Mouse (Mus musculus) neural tube, embryonic 14.5 days (tissue): ENCODE measurements around the gene Rnf17. TPM values are rescaled to one million over a fixed set of nuclear protein-coding genes. Genes with fewer than 3 reads are reported as not detected.
A peak's percentile ranks its signal among the peaks of the same experiment; 100 is the strongest.

ENCODE experiments used
- ATAC-seq: fragments of 200-750 bp; cut with Nextera tagmentation; 2 replicates; pipeline ENCODE4 v1.8.0; 2017; ENCODE audit warnings: low read depth, mild to moderate bottlenecking, moderate TSS enrichment, moderate library complexity
- H3K27ac ChIP-seq: fragments of 300-500 bp; sonication (generic); 2 replicates; pipeline ENCODE4 v1.5.1; 2014; ENCODE audit warnings: low read depth, mild to moderate bottlenecking, control low read depth, low read length, moderate library complexity, mixed read lengths
- H3K27me3 ChIP-seq: fragments of 300-500 bp; sonication (generic); 2 replicates; pipeline ENCODE4 v1.6.1; 2014; ENCODE audit warnings: low read length; ENCODE audit not compliant: control insufficient read depth, insufficient read depth
- H3K36me3 ChIP-seq: fragments of 300-500 bp; sonication (generic); 2 replicates; pipeline ENCODE4 v1.6.1; 2014; ENCODE audit warnings: low read length, mixed read lengths; ENCODE audit not compliant: control insufficient read depth, insufficient read depth
- H3K4me1 ChIP-seq: fragments of 300-500 bp; sonication (generic); 2 replicates; pipeline ENCODE4 v1.6.1; 2014; ENCODE audit warnings: low read length; ENCODE audit not compliant: control insufficient read depth, insufficient read depth
- H3K4me2 ChIP-seq: fragments of 300-500 bp; sonication (generic); 2 replicates; pipeline ENCODE4 v1.6.1; 2014; ENCODE audit warnings: mild to moderate bottlenecking, low read depth, low read length, control low read depth
- H3K4me3 ChIP-seq: fragments of 300-500 bp; sonication (generic); 2 replicates; pipeline ENCODE4 v1.5.1; 2014; ENCODE audit warnings: low read depth, low read length, control low read depth, mixed read lengths
- H3K9ac ChIP-seq: fragments of 300-500 bp; sonication (generic); replicated peaks from 2 replicates; pipeline ENCODE4 v1.6.1; 2014; ENCODE audit warnings: low read depth, mild to moderate bottlenecking, control low read depth, low read length, mixed read lengths
- H3K9me3 ChIP-seq: fragments of 300-500 bp; sonication (generic); 2 replicates; pipeline ENCODE4 v1.6.1; 2016; ENCODE audit warnings: low read length; ENCODE audit not compliant: control insufficient read depth
- WGBS: fragments of 180-500 bp; shearing (Covaris S2); extraction: QIAGEN DNeasy Blood & Tissue Kit; methylation state at CpG from one replicate; pipeline ENCODE4 v1.1.7; 2014; 5-methylcytosine and 5-hydroxymethylcytosine counted together
- polyA plus RNA-seq: library from polyadenylated mRNA; unstranded; fragments of >200 nt; fragmentation: Nextera tagmentation; extraction: Ambion mirVana; gene quantifications from 2 replicates; pipeline ENCODE4 v1.2.1, GENCODE M21; 2014

The Rnf17 gene
- polyA plus RNA-seq = 1.3 and 1.4 TPM in 2 replicates

- Histone ChIP-seq H3K4me2 (no peak within 1 kb of the TSS), H3K27me3 (no peaks in the 10 kb centered on the region), H3K4me1 (no peaks in the 10 kb centered on the region), H3K9me3 (no peaks in the 10 kb centered on the region), H3K4me3 (no peak within 1 kb of the TSS), H3K27ac (no peak within 1 kb of the TSS), H3K9ac (no peak within 1 kb of the TSS), H3K36me3 (no peaks in the 10 kb centered on the region)
- no peak for ATAC-seq
- 82% methylated on average over 34 of the region's 34 CpGs for WGBS
Measured at GRCm38 (mm10) chr14:56402311-56403071, at the start of gene Rnf17. TSS of gene Rnf17 (plus strand) at chr14:56402581.

- no peak for ATAC-seq
- no peaks in the 10 kb centered on the region for H3K27me3 ChIP-seq
- H3K4me2 ChIP-seq = no peak overlapping the region
- WGBS = 61% methylated on average over 3 of the region's 3 CpGs
- H3K36me3 ChIP-seq = no peaks in the 10 kb centered on the region
- H3K9me3 ChIP-seq = no peaks in the 10 kb centered on the region
- no peak overlapping the region for H3K9ac ChIP-seq
- H3K4me1 ChIP-seq = no peaks in the 10 kb centered on the region
- H3K27ac ChIP-seq = no peak overlapping the region
- H3K4me3 ChIP-seq = no peak overlapping the region
Measured at GRCm38 (mm10) chr14:56354803-56355202, 47.6 kb upstream of the Rnf17 start.

GRCm38 (mm10) chr14:56355396-56355795 is 47.0 kb upstream of the Rnf17 start:
- Histone ChIP-seq H3K27me3 (no peaks in the 10 kb centered on the region), H3K4me2 (no peak overlapping the region), H3K4me1 (no peaks in the 10 kb centered on the region), H3K27ac (no peak overlapping the region), H3K4me3 (no peak overlapping the region), H3K9ac (no peak overlapping the region), H3K36me3 (no peaks in the 10 kb centered on the region), H3K9me3 (no peaks in the 10 kb centered on the region)
- WGBS = 87% methylated on average over 8 of the region's 8 CpGs
- ATAC-seq = no peak

- WGBS = 91% methylated on average over 6 of the region's 6 CpGs
Measured at GRCm38 (mm10) chr14:56356196-56356595, 46.2 kb upstream of the Rnf17 start.

GRCm38 (mm10) chr14:56358422-56358821 is 44.0 kb upstream of the Rnf17 start:
- Histone ChIP-seq H3K4me1 (no peaks in the 10 kb centered on the region), H3K27ac (no peak overlapping the region), H3K4me3 (no peak overlapping the region), H3K9me3 (no peaks in the 10 kb centered on the region), H3K9ac (no peak overlapping the region), H3K4me2 (no peak overlapping the region), H3K36me3 (no peaks in the 10 kb centered on the region), H3K27me3 (peaks cover 1% of the 10 kb centered on the region)
- ATAC-seq = no peak
- WGBS = 73% methylated on average over 7 of the region's 7 CpGs

More at GRCm38 (mm10) chr14:56356196-56356595, 46.2 kb upstream of the Rnf17 start:
- ATAC-seq = no peak
- Histone ChIP-seq H3K27me3 (no peaks in the 10 kb centered on the region), H3K4me3 (no peak overlapping the region), H3K36me3 (no peaks in the 10 kb centered on the region), H3K4me2 (no peak overlapping the region), H3K27ac (no peak overlapping the region), H3K4me1 (no peaks in the 10 kb centered on the region), H3K9me3 (no peaks in the 10 kb centered on the region), H3K9ac (no peak overlapping the region)

GRCm38 (mm10) chr14:56359131-56359530 is 43.2 kb upstream of the Rnf17 start:
- H3K9ac ChIP-seq = no peak overlapping the region
- no peak overlapping the region for H3K27ac ChIP-seq
- peaks cover 7% of the 10 kb centered on the region for H3K27me3 ChIP-seq
- H3K4me3 ChIP-seq = no peak overlapping the region
- 77% methylated on average over 6 of the region's 6 CpGs for WGBS
- H3K36me3 ChIP-seq = no peaks in the 10 kb centered on the region
- no peaks in the 10 kb centered on the region for H3K4me1 ChIP-seq
- ATAC-seq = no peak
- H3K9me3 ChIP-seq = no peaks in the 10 kb centered on the region
- H3K4me2 ChIP-seq = no peak overlapping the region

GRCm38 (mm10) chr14:56364711-56365237 is 37.6 kb upstream of the Rnf17 start, which contains the start of gene Atp12a:
TSS of gene Atp12a (plus strand) at chr14:56365068.
- peak within 1 kb of the TSS; percentile 38 for H3K4me3 ChIP-seq
- ATAC-seq = peak; percentile 66
- H3K27ac ChIP-seq = no peak within 1 kb of the TSS
- 2% methylated on average over 48 of the region's 48 CpGs for WGBS
- 0 out of 2 replicates have a peak, but pooled peaks cover 3% of the 10 kb centered on the region for H3K4me1 ChIP-seq
- H3K36me3 ChIP-seq = no peaks in the 10 kb centered on the region
- no peaks in the 10 kb centered on the region for H3K9me3 ChIP-seq
- H3K27me3 ChIP-seq = peaks cover 27% of the 10 kb centered on the region
- H3K9ac ChIP-seq = peak within 1 kb of the TSS; percentile 41
- H3K4me2 ChIP-seq = peak within 1 kb of the TSS; percentile 76

GRCm38 (mm10) chr14:56365292-56365691 is 37.1 kb upstream of the Rnf17 start:
- 0 out of 2 replicates have a peak, but pooled peaks cover 3% of the 10 kb centered on the region for H3K4me1 ChIP-seq
- no peaks in the 10 kb centered on the region for H3K9me3 ChIP-seq
- WGBS = 42% methylated on average over 8 of the region's 8 CpGs
- H3K9ac ChIP-seq = peak overlapping the region; percentile 41; the same call in 1 of the 2 replicates
- H3K27ac ChIP-seq = no peak overlapping the region
- no peak for ATAC-seq
- H3K4me3 ChIP-seq = peak overlapping the region; percentile 38
- peak overlapping the region; percentile 76 for H3K4me2 ChIP-seq
- H3K36me3 ChIP-seq = no peaks in the 10 kb centered on the region
- peaks cover 27% of the 10 kb centered on the region for H3K27me3 ChIP-seq

GRCm38 (mm10) chr14:56366712-56367111 is 35.7 kb upstream of the Rnf17 start:
- H3K27me3 ChIP-seq = peaks cover 27% of the 10 kb centered on the region
- no peak overlapping the region for H3K9ac ChIP-seq
- no peak for ATAC-seq
- no peak overlapping the region for H3K4me2 ChIP-seq
- 0 out of 2 replicates have a peak, but pooled peaks cover 3% of the 10 kb centered on the region for H3K4me1 ChIP-seq
- H3K4me3 ChIP-seq = no peak overlapping the region
- WGBS = 31% methylated on average over 15 of the region's 15 CpGs
- no peak overlapping the region for H3K27ac ChIP-seq
- H3K9me3 ChIP-seq = no peaks in the 10 kb centered on the region
- no peaks in the 10 kb centered on the region for H3K36me3 ChIP-seq
